Mouse (Mus musculus) E14TG2a.4 (cell line): ENCODE results near the gene Vti1b.

Experiments
- CTCF ChIP-seq: conservative IDR thresholded peaks from 2 replicates; pipeline ENCODE4 v1.5.1; 2014; ENCODE audit warnings: low read length
- NANOG ChIP-seq: IDR thresholded peaks from 2 replicates; pipeline ENCODE4 v1.6.1; 2014; ENCODE audit warnings: borderline replicate concordance, low read length, mixed read lengths

DNA sequence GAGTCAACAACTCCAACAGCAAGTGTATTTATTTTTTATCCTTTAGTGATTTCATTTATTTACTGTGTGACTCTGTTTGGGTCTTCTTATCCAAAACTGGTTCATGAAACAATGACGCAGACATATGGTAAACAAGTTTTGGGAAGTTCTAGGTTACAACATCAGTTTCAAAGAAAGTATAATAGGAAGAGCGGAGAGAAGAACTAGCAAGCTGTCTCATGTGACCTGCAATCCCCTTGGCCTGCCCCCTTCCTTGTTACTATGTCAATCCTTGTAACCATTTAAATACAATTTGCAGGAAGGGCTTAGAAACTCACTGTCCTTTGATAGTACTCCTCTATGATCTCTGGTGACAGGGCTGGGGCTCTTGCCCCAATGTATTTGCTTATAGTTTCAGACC is 31.7 kb downstream of the Vti1b start:
- TF ChIP-seq CTCF (no peak), NANOG (no peak)
